Mouse (Mus musculus): ENCODE measurements around the gene Dnajb12. TPM values are rescaled to one million over a fixed set of nuclear protein-coding genes. Genes with fewer than 3 reads are reported as not detected.

Gene Dnajb12
- total and polyA plus RNA-seq, 3 experiments = 13.9 to 35.9 (median 21.5) TPM

- peaks cover 16 to 41% of the 10 kb centered on the region in 2 experiments for H3K4me1 ChIP-seq (ENCODE audit: control insufficient read depth in 1 of 2, insufficient read depth in 2 of 2)
Measured at GRCm38 (mm10) chr10:59932521-59932920, 53.2 kb downstream of the Dnajb12 start.

GRCm38 (mm10) chr10:59934039-59934438, 54.7 kb downstream of the Dnajb12 start:
- no peak overlapping the region for H3K4me3 ChIP-seq (replicated peaks in 1 of 3; ENCODE audit: low read depth in 2 of 3, low read length in 2 of 3, poor library complexity in 1 of 3)
- TF ChIP-seq TBP (conservative IDR thresholded peaks at IDR 0.05; ENCODE audit: low read depth, low read length) = no peak
- TF ChIP-seq USF2 (conservative IDR thresholded peaks at IDR 0.05; ENCODE audit: low read depth, low read length) = no peak
- no peak for TF ChIP-seq KAT2A (IDR thresholded peaks at IDR 0.05; ENCODE audit: insufficient replicate concordance, low read length)
- TF ChIP-seq MXI1 (IDR thresholded peaks at IDR 0.05; ENCODE audit: low read depth, low read length) = no peak
- TF ChIP-seq SMC3 (IDR thresholded peaks at IDR 0.05; ENCODE audit: low read depth, low read length) = no peak
- no peak for TF ChIP-seq MAZ (IDR thresholded peaks at IDR 0.05; ENCODE audit: low read depth, low read length)
- TF ChIP-seq NRF1 (IDR thresholded peaks at IDR 0.05; ENCODE audit: low read depth, low read length) = no peak
- no peak for TF ChIP-seq MEF2A (IDR thresholded peaks at IDR 0.05; ENCODE audit: borderline replicate concordance, low read depth, low read length)
- TF ChIP-seq POLR2AphosphoS2 (IDR thresholded peaks at IDR 0.05; ENCODE audit: low read depth, low read length) = no peak
- no peak for TF ChIP-seq POLR2A (IDR thresholded peaks at IDR 0.05; ENCODE audit: low read depth, low read length)
- TF ChIP-seq NELFE (IDR thresholded peaks at IDR 0.05; ENCODE audit: low read depth, low read length) = no peak
- in situ Hi-C loops (cut with MboI; ENCODE audit: low pct_ligation_motif_present, low pct_unique_long_range_greater_than_20kb, low sequenced_read_pairs) (no loop called here), dilution Hi-C loops (cut with MboI; ENCODE audit: extremely low pct_ligation_motif_present, extremely low pct_unique_long_range_greater_than_20kb, low sequenced_read_pairs) (no loop called here)
- H3K27me3 ChIP-seq (replicated peaks) = no peaks in the 10 kb centered on the region
- peaks cover 18 to 43% of the 10 kb centered on the region in 2 experiments for H3K4me1 ChIP-seq (ENCODE audit: control insufficient read depth in 1 of 2, insufficient read depth in 2 of 2)
- H3K4me2 ChIP-seq (ENCODE audit: insufficient read depth, low read depth, poor library complexity, severe bottlenecking) = no peak overlapping the region
- H3K9ac ChIP-seq (ENCODE audit: insufficient read depth, low read depth) = no peak overlapping the region
- no peaks in the 10 kb centered on the region for H3K79me2 ChIP-seq (replicated peaks; ENCODE audit: control insufficient read depth, extremely low read depth, insufficient read depth, poor library complexity, severe bottlenecking)
- no peak overlapping the region for H3K27ac ChIP-seq (ENCODE audit: insufficient read depth, low read depth)
- no peaks in the 10 kb centered on the region for H3K9me3 ChIP-seq (replicated peaks; ENCODE audit: low read length)
- H3K36me3 ChIP-seq (replicated peaks in 1 of 2; ENCODE audit: control insufficient read depth in 1 of 2, insufficient read depth in 1 of 2, low read length in 1 of 2) = no peaks in the 10 kb centered on the region
- DNase-seq (ENCODE audit: extremely low read depth) = no peak

More at GRCm38 (mm10) chr10:59932521-59932920, 53.2 kb downstream of the Dnajb12 start:
- no peaks in the 10 kb centered on the region for H3K27me3 ChIP-seq (replicated peaks)
- no peaks in the 10 kb centered on the region for H3K9me3 ChIP-seq (replicated peaks; ENCODE audit: low read length)
- no peak for DNase-seq (ENCODE audit: extremely low read depth)
- no peaks in the 10 kb centered on the region for H3K79me2 ChIP-seq (replicated peaks; ENCODE audit: control insufficient read depth, extremely low read depth, insufficient read depth, poor library complexity, severe bottlenecking)
- dilution Hi-C loops (cut with MboI; ENCODE audit: extremely low pct_ligation_motif_present, extremely low pct_unique_long_range_greater_than_20kb, low sequenced_read_pairs) (no loop called here), in situ Hi-C loops (cut with MboI; ENCODE audit: low pct_ligation_motif_present, low pct_unique_long_range_greater_than_20kb, low sequenced_read_pairs) (no loop called here)
- no peak overlapping the region; the same call in 1 of the 2 replicates for H3K4me2 ChIP-seq (ENCODE audit: insufficient read depth, low read depth, poor library complexity, severe bottlenecking)
- TF ChIP-seq POLR2AphosphoS2 (IDR thresholded peaks at IDR 0.05; ENCODE audit: low read depth, low read length) = no peak
- 0 out of 2 replicates have a peak, but pooled peaks have one; percentile 16 for TF ChIP-seq SIN3A (IDR thresholded peaks at IDR 0.05; ENCODE audit: low read length)
- no peak for TF ChIP-seq USF1 (IDR thresholded peaks at IDR 0.05; ENCODE audit: low read depth, low read length)
- no peak for TF ChIP-seq JUN (IDR thresholded peaks at IDR 0.05; ENCODE audit: insufficient read depth, low read depth, low read length)
- TF ChIP-seq PAX5 (IDR thresholded peaks at IDR 0.05; ENCODE audit: low read length) = no peak
- TF ChIP-seq ETS1 (conservative IDR thresholded peaks at IDR 0.05; ENCODE audit: low read depth, low read length) = 0 out of 2 replicates have a peak, but pooled peaks have one; percentile 19
- no peak for TF ChIP-seq MAFK (IDR thresholded peaks at IDR 0.05; ENCODE audit: insufficient replicate concordance, low read length)
- TF ChIP-seq CHD1 (IDR thresholded peaks at IDR 0.05; ENCODE audit: low read depth, low read length) = no peak
- no peak for TF ChIP-seq RAD21 (IDR thresholded peaks at IDR 0.05; ENCODE audit: low read depth, low read length)
- TF ChIP-seq IRF4 (IDR thresholded peaks at IDR 0.05; ENCODE audit: low read depth, low read length) = peak; percentile 55; the same call in 1 of the 2 replicates
- H3K4me3 ChIP-seq (replicated peaks in 1 of 3; ENCODE audit: low read depth in 2 of 3, low read length in 2 of 3, poor library complexity in 1 of 3) = no peak overlapping the region
- no peak overlapping the region for H3K9ac ChIP-seq (ENCODE audit: insufficient read depth, low read depth)
- H3K36me3 ChIP-seq (replicated peaks in 1 of 2; ENCODE audit: control insufficient read depth in 1 of 2, insufficient read depth in 1 of 2, low read length in 1 of 2) = no peaks in the 10 kb centered on the region
- no peak overlapping the region for H3K27ac ChIP-seq (ENCODE audit: insufficient read depth, low read depth)
